Mouse (Mus musculus) embryonic facial prominence, embryonic 10.5 days (tissue): ENCODE results near the gene Dus2. TPM values are rescaled to one million over a fixed set of nuclear protein-coding genes. Genes with fewer than 3 reads are reported as not detected.

Experiments
- DNase-seq: peaks from one replicate; pipeline ENCODE4 v3.0.0-alpha.2; 2017; ENCODE audit warnings: low spot score
- H3K27ac ChIP-seq: fragments of 300-500 bp; sonication (generic); replicated peaks from 2 replicates; pipeline ENCODE4 v1.5.1; 2016; ENCODE audit warnings: mild to moderate bottlenecking
- H3K27me3 ChIP-seq: fragments of 300-500 bp; sonication (generic); replicated peaks from 2 replicates; pipeline ENCODE4 v1.6.1; 2016; ENCODE audit warnings: low read depth, mild to moderate bottlenecking; ENCODE audit not compliant: poor library complexity, severe bottlenecking
- H3K36me3 ChIP-seq: fragments of 300-500 bp; sonication (generic); replicated peaks from 2 replicates; pipeline ENCODE4 v1.6.1; 2016; ENCODE audit warnings: mild to moderate bottlenecking, moderate library complexity
- H3K4me1 ChIP-seq: fragments of 300-500 bp; sonication (generic); 2 replicates; pipeline ENCODE4 v1.6.1; 2016
- H3K4me3 ChIP-seq: fragments of 300-500 bp; sonication (generic); 2 replicates; pipeline ENCODE4 v1.5.1; 2016; ENCODE audit warnings: mild to moderate bottlenecking, moderate library complexity
- H3K9me3 ChIP-seq: fragments of 300-500 bp; sonication (generic); 2 replicates; pipeline ENCODE4 v1.6.1; 2016; ENCODE audit warnings: mild to moderate bottlenecking
- WGBS: fragments of 180-500 bp; shearing (Covaris S2); methylation state at CpG from one replicate; pipeline ENCODE4 v1.1.7; 2016; 5-methylcytosine and 5-hydroxymethylcytosine counted together
- microRNA-seq: library from miRNA; unstranded; fragments of <30 nt; microRNA quantifications from one replicate; pipeline ENCODE4, GENCODE M21; 2017
- polyA plus RNA-seq: library from polyadenylated mRNA; unstranded; fragments of >200 nt; fragmentation: Nextera tagmentation; extraction: Ambion mirVana; gene quantifications from 2 replicates; pipeline ENCODE4 v1.2.1, GENCODE M21; 2016

The Dus2 gene
- polyA plus RNA-seq, 1 experiment from 2014 or later, result 21.0 TPM

DNA sequence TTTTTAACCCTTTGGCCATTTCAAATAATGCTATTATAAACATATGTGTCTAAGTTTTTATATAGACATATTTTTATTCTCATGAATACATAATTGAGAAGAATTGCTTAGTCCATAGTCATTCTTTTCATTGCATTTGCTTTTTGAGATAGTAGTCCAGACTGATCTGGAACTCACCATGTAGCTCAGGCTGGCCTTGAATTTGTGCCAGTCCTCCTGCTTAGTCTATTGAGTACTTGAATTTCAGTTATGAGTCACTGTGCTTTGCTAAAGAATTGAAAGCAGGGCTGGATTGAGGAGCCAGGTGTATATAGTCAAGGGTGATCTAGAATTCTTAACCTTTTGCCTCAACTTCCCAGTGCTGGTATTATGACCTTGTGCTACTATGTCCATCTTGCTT, 83.1 kb downstream of the Dus2 start:
- H3K27ac ChIP-seq, result no peak overlapping the region
- H3K27me3 ChIP-seq, result no peaks in the 10 kb centered on the region
- H3K4me1 ChIP-seq, result no peaks in the 10 kb centered on the region
- no peak overlapping the region for H3K4me3 ChIP-seq
- no peak for DNase-seq
- peaks cover 16% of the 10 kb centered on the region for H3K36me3 ChIP-seq
- H3K9me3 ChIP-seq, result no peaks in the 10 kb centered on the region

DNA sequence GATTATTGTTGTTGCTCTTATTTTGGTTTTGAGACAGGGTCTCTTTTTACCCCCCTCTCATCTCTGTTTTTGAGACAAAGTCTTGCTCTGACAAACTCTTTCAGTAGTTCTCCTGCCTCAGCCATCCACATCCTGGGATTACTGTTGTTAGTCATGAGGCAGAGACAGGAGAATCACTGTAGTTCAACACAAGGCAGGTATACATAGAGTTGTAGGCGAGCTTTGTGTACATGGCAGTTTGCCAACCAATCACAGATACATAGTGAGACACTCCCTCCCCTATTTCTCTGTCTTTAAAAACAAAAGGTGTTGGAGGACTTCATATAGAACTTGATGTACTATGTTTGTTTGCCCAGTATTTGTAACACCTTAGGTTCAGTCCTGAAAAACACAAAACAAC, 83.5 kb downstream of the Dus2 start:
- peaks cover 20% of the 10 kb centered on the region for H3K36me3 ChIP-seq
- no peak for DNase-seq
- 93% methylated on average over 1 of the region's 1 CpGs for WGBS
- H3K4me1 ChIP-seq, result no peaks in the 10 kb centered on the region
- H3K9me3 ChIP-seq, result no peaks in the 10 kb centered on the region
- H3K27ac ChIP-seq, result no peak overlapping the region
- no peaks in the 10 kb centered on the region for H3K27me3 ChIP-seq
- H3K4me3 ChIP-seq, result no peak overlapping the region

DNA sequence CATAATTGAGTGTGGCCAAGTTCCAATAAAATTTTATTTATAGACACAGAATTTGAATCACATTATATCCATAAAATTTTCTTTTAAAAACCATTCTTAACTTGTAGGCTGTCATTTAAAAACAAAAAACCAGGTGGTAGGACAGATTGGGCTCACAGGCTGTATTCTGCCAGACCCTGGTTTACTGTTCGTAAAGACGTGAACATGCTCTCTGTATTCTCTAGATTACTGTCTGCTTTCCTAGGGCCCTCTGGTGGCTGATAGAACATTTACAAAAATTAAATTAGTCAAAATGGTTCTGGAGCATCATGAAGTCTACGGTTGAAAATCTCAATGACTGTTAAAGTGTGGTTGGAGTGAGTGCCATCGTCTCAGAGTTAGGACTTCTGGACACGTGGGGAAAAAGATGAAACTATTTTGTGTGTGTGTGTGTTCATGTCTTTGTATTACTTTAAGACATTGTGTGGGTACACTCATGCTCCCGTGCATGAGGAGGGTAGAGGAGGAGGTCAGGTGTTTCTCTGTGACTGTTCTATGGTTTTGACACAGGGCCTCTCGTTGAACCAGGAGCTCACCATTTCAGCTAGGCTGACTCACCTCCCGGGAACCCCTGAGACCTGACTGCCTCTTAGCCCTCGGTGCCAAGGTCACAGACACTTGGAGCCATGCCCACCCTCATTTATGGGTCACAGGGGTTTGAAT, 84.2 kb downstream of the Dus2 start:
- Histone ChIP-seq H3K4me1 (no peaks in the 10 kb centered on the region), H3K27me3 (no peaks in the 10 kb centered on the region), H3K27ac (no peak overlapping the region), H3K4me3 (no peak overlapping the region), H3K9me3 (no peaks in the 10 kb centered on the region), H3K36me3 (peaks cover 26% of the 10 kb centered on the region)
- WGBS, result 90% methylated on average over 9 of the region's 9 CpGs
- no peak for DNase-seq

DNA sequence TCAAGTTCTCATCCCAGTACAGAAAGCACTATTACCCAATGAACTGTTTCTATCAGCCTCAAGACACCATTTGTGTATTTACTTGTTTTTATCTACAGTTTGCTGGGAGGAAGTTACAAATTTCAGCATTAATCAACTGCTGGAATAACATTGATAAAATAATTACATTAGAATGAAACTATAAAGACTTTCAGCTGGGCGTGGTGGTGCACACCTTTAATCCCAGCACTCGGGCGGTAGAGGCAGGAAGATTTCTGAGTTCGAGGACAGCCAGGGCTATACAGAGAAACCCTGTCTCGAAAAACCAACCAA, 84.7 kb downstream of the Dus2 start:
- H3K9me3 ChIP-seq, result no peaks in the 10 kb centered on the region
- 94% methylated on average over 5 of the region's 5 CpGs for WGBS
- peaks cover 29% of the 10 kb centered on the region for H3K36me3 ChIP-seq
- H3K27ac ChIP-seq, result no peak overlapping the region
- no peaks in the 10 kb centered on the region for H3K27me3 ChIP-seq
- no peak for DNase-seq
- H3K4me3 ChIP-seq, result no peak overlapping the region
- no peaks in the 10 kb centered on the region for H3K4me1 ChIP-seq

DNA sequence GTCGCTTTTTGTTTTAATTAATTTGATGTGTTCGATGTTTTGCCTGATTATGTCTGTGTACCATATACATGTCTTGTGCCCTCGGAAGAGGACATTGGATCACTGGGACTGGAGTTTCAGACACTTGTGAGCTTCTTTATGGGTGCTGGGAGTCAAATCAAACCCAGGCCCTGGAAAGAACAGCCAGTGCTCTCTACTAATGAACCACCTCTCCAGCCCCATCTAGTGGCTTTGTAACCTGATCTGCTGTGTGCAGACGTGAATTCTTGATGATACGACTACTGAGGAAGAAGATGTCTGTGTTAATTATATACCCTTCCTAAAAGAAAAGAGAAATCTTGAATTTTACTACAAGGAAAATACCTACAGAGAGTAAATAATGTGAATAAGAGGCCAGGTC, 85.5 kb downstream of the Dus2 start:
- no peak overlapping the region for H3K4me3 ChIP-seq
- peaks cover 32% of the 10 kb centered on the region for H3K36me3 ChIP-seq
- H3K4me1 ChIP-seq, result no peaks in the 10 kb centered on the region
- H3K27me3 ChIP-seq, result no peaks in the 10 kb centered on the region
- 80% methylated on average over 5 of the region's 5 CpGs for WGBS
- DNase-seq, result no peak
- H3K27ac ChIP-seq, result no peak overlapping the region
- H3K9me3 ChIP-seq, result no peaks in the 10 kb centered on the region

DNA sequence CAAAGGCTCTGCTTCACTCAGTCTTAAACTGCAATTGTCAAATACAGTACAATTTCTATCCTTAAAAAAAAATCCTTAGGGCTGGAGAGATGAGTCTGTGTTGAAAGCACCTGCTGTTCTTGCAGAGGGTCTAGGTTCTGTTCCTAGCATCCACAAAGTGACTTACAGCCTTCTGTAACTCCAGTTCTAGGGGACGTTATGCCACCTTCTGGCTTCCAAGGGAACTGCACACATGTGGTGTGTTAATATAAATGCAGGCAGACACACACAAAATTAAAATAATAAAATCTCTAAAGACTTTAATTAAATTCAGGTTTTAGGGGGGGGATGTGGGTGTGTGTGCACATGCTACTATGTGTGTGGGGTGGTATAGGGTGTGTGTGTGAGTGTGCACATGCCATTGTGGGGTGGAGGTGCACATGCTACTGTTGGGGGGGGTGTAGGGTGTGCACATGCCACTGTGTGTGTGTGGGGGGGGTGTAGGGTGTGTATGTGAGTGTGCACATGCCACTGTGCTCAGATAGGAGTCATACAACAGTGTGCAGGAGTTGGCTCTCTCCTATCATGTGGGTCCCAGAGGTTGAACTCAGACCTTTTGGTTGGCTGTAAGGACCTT, 86.4 kb downstream of the Dus2 start:
- Histone ChIP-seq H3K27me3 (no peaks in the 10 kb centered on the region), H3K36me3 (peaks cover 40% of the 10 kb centered on the region), H3K4me3 (no peak overlapping the region), H3K4me1 (no peaks in the 10 kb centered on the region), H3K27ac (no peak overlapping the region), H3K9me3 (no peaks in the 10 kb centered on the region)
- 95% methylated on average over 1 of the region's 1 CpGs for WGBS
- DNase-seq, result no peak

DNA sequence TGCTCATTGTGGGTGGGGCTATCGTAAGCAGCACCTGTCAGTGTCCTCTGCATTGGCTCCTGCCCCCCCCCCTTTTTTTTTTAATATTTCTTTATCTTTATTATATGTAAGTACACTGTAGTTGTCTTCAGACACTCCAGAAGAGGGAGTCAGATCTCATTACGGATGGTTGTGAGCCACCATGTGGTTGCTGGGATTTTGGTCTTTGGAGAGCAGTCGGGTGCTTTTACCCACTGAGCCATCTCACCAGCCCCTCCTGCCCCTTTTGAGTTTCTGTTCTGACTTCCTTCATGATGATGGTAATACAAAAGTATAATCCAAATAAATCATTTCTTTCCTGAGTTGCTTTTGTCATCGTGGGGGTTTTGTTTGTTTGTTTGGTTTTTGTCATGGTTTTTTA, 111.2 kb downstream of the Dus2 start:
- no peaks in the 10 kb centered on the region for H3K4me1 ChIP-seq
- 95% methylated on average over 4 of the region's 4 CpGs for WGBS

More for the DNA sequence above, 111.2 kb downstream of the Dus2 start:
- Histone ChIP-seq H3K36me3 (peaks cover 84% of the 10 kb centered on the region), H3K27me3 (no peaks in the 10 kb centered on the region), H3K27ac (no peak overlapping the region), H3K4me3 (no peak overlapping the region), H3K9me3 (no peaks in the 10 kb centered on the region)
- no peak for DNase-seq

Small RNAs within 50 kb of the gene (microRNA-seq; reads per million reads assigned to microRNA genes)
- not detected for gene Mir7074

Other genes with a start within 250 kb of the Dus2 start
- gene Gfod2, start 232.7 kb upstream of the Dus2 start, polyA plus RNA-seq, result 34.7 and 36.6 TPM in 2 replicates
- gene Ranbp10, start 164.0 kb upstream of the Dus2 start, polyA plus RNA-seq, result 11.4 and 12.1 TPM in 2 replicates
- gene Tsnaxip1, start 163.6 kb upstream of the Dus2 start, polyA plus RNA-seq, result 0.19 and 0.40 TPM in 2 replicates
- 49.6 and 51.2 TPM in 2 replicates for gene Cenpt, start 138.1 kb upstream of the Dus2 start, polyA plus RNA-seq
- gene Thap11, start 136.2 kb upstream of the Dus2 start, polyA plus RNA-seq, result 82.1 and 83.0 TPM in 2 replicates
- 394 and 398 TPM in 2 replicates for gene Nutf2, start 130.8 kb upstream of the Dus2 start, polyA plus RNA-seq
- 69.8 and 78.4 TPM in 2 replicates for gene Edc4, start 110.5 kb upstream of the Dus2 start, polyA plus RNA-seq
- 0.35 and 0.54 TPM in 2 replicates for gene Nrn1l, start 97.8 kb upstream of the Dus2 start, polyA plus RNA-seq
- 35.9 and 38.1 TPM in 2 replicates for gene Pskh1, start 90.9 kb upstream of the Dus2 start, polyA plus RNA-seq
- gene Ctrl, start 57.5 kb upstream of the Dus2 start, polyA plus RNA-seq, result 1.9 and 2.2 TPM in 2 replicates
- gene Psmb10, start 52.9 kb upstream of the Dus2 start, polyA plus RNA-seq, result 30.5 and 36.8 TPM in 2 replicates
- 1.7 and 2.4 TPM in 2 replicates for gene Lcat, start 48.0 kb upstream of the Dus2 start, polyA plus RNA-seq
- gene Slc12a4, start 25.2 kb upstream of the Dus2 start, polyA plus RNA-seq, result 31.0 and 33.9 TPM in 2 replicates
- gene Dpep3, start 11.9 kb upstream of the Dus2 start, polyA plus RNA-seq, result not detected in 2 replicates
- not detected in 2 replicates for gene Dpep2nb, start 14.6 kb downstream of the Dus2 start, polyA plus RNA-seq
- 22.3 and 23.6 TPM in 2 replicates for gene Ddx28, start 20.5 kb downstream of the Dus2 start, polyA plus RNA-seq
- gene Nfatc3, start 67.5 kb downstream of the Dus2 start, polyA plus RNA-seq, result 6.8 and 7.3 TPM in 2 replicates
- gene Esrp2, start 145.6 kb downstream of the Dus2 start, polyA plus RNA-seq, result 7.5 and 10.5 TPM in 2 replicates
- gene Pla2g15, start 159.1 kb downstream of the Dus2 start, polyA plus RNA-seq, result 12.8 and 13.8 TPM in 2 replicates
- 71.6 and 84.5 TPM in 2 replicates for gene Slc7a6, start 177.5 kb downstream of the Dus2 start, polyA plus RNA-seq
- gene Slc7a6os, start 219.6 kb downstream of the Dus2 start, polyA plus RNA-seq, result 37.5 and 39.7 TPM in 2 replicates
- gene Prmt7, start 219.6 kb downstream of the Dus2 start, polyA plus RNA-seq, result 75.8 and 80.6 TPM in 2 replicates